Mouse (Mus musculus) midbrain, embryonic 10.5 days (tissue): ENCODE measurements at regions not wholly inside any gene's neighbourhood (a gene's known extent, or its start where the extent isn't known, plus 50 kb on each side); places are given as distances from the start of the nearest gene placed in this dataset.

Experiments
- DNase-seq: peaks from one replicate; pipeline ENCODE4 v3.0.0-alpha.2; 2017; ENCODE audit warnings: low spot score
- H3K27ac ChIP-seq: fragments of 300-500 bp; sonication (generic); replicated peaks from 2 replicates; pipeline ENCODE4 v1.5.1; 2016; ENCODE audit warnings: mild to moderate bottlenecking
- H3K27me3 ChIP-seq: fragments of 300-500 bp; sonication (generic); 2 replicates; pipeline ENCODE4 v1.6.1; 2016; ENCODE audit warnings: low read depth, mild to moderate bottlenecking; ENCODE audit not compliant: poor library complexity, severe bottlenecking
- H3K36me3 ChIP-seq: fragments of 300-500 bp; sonication (generic); 2 replicates; pipeline ENCODE4 v1.6.1; 2016; ENCODE audit warnings: mild to moderate bottlenecking, moderate library complexity
- H3K4me1 ChIP-seq: fragments of 300-500 bp; sonication (generic); 2 replicates; pipeline ENCODE4 v1.6.1; 2016
- H3K4me3 ChIP-seq: fragments of 300-500 bp; sonication (generic); 2 replicates; pipeline ENCODE4 v1.5.1; 2016; ENCODE audit warnings: mild to moderate bottlenecking, moderate library complexity
- H3K9me3 ChIP-seq: fragments of 300-500 bp; sonication (generic); replicated peaks from 2 replicates; pipeline ENCODE4 v1.6.1; 2016; ENCODE audit warnings: mild to moderate bottlenecking
- WGBS: fragments of 180-500 bp; shearing (Covaris S2); methylation state at CpG from one replicate; pipeline ENCODE4 v1.1.7; 2016; 5-methylcytosine and 5-hydroxymethylcytosine counted together

DNA sequence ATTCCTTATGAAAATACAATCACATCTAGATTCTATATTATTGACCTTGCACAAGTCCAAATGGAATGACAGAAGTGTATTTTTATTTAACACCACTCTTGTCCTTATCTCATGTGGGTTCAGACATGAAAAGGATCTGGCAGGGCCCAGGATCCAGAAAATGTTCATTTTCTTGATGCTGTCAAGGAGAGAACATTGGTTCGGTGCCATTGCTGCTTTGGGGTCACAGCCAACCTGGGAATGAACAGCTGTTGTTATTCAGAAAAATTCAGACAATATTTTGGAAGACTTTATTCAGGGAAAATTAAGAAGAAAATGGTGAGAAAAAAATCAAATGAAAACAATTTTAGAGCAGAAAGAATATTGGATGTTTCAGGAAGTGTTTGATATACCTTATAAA, 590.0 kb downstream of the Iqcm start:
- 88% methylated on average over 1 of the region's 1 CpGs for WGBS
- Histone ChIP-seq H3K36me3 (no peaks in the 10 kb centered on the region), H3K4me1 (no peaks in the 10 kb centered on the region), H3K4me3 (no peak overlapping the region), H3K27ac (no peak overlapping the region), H3K27me3 (no peaks in the 10 kb centered on the region), H3K9me3 (no peaks in the 10 kb centered on the region)
- DNase-seq: no peak

DNA sequence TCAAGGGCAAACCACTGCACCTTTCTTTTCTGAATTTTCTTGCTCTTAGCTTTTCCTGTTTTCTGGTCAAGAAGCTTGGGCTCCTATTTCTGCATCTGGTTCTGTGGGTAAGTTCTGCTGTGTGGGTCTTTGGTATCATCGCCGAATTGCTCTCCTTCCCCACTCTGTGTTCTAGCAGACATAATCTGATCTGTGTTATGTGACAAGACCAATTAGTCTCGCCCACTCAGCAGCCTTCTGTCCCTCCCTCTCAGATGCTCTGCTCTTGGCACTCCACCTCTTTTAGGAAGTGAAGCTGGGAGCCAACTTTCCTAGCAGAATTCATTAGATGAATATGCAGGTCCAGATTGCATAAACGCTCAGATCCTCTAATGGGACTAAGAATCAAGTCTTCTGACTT, 603.5 kb downstream of the Iqcm start:
- 63% methylated on average over 4 of the region's 4 CpGs for WGBS
- Histone ChIP-seq H3K9me3 (no peaks in the 10 kb centered on the region), H3K36me3 (no peaks in the 10 kb centered on the region), H3K4me3 (no peak overlapping the region), H3K4me1 (0 out of 2 replicates have a peak, but pooled peaks cover 5% of the 10 kb centered on the region), H3K27ac (no peak overlapping the region), H3K27me3 (no peaks in the 10 kb centered on the region)
- peak; percentile 12 for DNase-seq

DNA sequence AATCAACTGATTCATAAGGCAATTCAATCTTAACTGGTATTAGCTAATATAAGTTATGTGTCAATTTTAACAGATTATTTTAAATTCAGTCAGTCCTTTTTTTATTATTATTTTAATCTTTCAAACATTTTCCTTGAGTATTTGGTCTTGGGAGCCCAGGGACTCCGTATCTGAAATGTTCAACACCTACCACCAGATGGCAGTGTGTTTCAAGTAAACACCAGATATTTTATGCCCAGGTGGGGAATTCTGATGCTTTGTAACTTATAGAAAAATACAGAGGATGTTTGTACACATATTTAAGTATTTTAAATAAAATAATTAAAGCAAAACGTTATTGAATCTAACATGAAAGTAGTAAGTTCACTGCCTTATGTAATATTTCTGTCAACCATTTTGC, 619.2 kb downstream of the Iqcm start:
- H3K4me1 ChIP-seq: no peaks in the 10 kb centered on the region
- H3K4me3 ChIP-seq: no peak overlapping the region
- H3K27me3 ChIP-seq: no peaks in the 10 kb centered on the region
- no peak for DNase-seq
- H3K9me3 ChIP-seq: no peaks in the 10 kb centered on the region
- H3K36me3 ChIP-seq: no peaks in the 10 kb centered on the region
- 13% methylated on average over 2 of the region's 2 CpGs for WGBS
- H3K27ac ChIP-seq: no peak overlapping the region

DNA sequence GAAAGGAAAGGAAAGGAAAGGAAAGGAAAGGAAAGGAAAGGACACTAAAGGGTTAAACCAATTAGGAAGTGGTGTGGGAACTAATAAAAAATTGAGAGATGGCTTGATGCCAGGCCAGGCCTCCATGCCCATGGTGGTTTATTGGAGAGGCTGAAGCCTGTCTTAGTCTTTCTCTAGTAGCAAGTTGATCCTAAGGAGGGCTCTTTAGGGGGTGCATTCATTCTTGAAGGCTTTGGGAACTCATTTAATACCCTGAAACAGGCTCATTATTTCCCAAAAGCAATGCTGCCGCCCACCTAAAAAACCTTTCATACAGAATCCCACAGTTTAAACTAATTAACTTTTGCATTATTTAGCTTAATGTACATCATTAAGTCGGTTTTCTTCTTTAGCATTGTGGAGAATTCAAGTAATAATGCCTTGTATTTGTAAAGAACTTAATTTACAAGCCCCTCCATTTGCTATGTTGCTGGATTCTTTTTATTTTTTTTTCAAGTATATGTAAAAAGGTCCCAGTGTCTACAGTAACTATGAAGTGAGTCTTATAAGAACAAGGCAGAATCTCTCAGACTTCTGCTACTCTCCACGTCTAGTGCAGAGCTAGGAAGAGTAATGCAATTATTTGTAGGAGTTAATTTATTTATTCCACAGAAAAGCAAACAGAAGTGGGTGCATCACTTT, 624.3 kb downstream of the Iqcm start:
- no peaks in the 10 kb centered on the region for H3K4me1 ChIP-seq
- H3K27me3 ChIP-seq: no peaks in the 10 kb centered on the region
- H3K4me3 ChIP-seq: no peak overlapping the region
- no peak for DNase-seq
- H3K27ac ChIP-seq: no peak overlapping the region
- no peaks in the 10 kb centered on the region for H3K36me3 ChIP-seq
- 43% methylated on average over 3 of the region's 3 CpGs for WGBS
- H3K9me3 ChIP-seq: no peaks in the 10 kb centered on the region

DNA sequence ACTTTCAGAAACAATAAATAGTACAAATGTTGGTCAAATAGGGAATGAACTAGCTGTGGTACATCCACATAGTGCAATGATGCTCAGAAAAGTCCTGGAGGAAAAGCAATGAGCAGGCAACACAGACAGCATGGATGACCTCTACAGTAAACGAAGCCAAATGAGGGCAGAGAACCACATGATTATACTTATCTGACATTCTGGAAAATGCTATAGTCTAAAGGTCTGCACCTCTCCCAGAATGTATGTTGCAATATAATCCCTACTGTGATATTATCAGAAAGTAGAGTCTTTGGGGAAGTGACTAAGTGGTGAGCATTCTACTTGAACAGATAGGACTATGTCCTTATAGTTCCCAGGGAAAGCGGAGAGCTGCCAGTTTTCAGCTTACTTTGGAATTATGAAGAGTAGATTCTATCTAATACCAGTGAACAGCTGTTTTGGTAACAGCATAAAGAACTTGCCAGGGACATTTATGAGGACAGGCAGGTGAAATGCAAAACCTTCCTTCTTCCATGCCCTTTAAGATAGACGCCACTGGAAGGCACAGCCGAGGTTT, 672.2 kb downstream of the Iqcm start:
- Histone ChIP-seq H3K27me3 (no peaks in the 10 kb centered on the region), H3K4me1 (no peaks in the 10 kb centered on the region), H3K27ac (no peak overlapping the region), H3K36me3 (no peaks in the 10 kb centered on the region), H3K4me3 (no peak overlapping the region), H3K9me3 (no peaks in the 10 kb centered on the region)
- no peak for DNase-seq
- 90% methylated on average over 4 of the region's 4 CpGs for WGBS

DNA sequence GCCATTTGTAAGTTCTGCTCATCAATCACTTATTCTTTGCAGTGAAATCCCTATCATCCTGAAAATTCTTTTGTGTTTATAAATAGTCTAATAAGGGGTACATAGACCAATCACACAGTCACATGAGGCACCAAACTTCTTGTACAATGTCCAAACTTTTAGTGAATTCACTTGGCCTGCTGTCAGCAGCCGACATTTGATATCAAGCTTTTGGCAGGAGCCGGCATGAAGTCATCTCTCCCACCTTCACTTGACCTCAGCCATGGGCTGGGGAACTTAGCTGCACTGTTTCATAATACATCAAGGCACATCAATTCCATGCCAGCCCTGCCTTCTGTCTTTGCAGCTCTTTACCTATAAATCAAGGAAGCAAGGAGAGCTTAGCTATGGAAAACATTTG, 679.0 kb downstream of the Iqcm start:
- DNase-seq: no peak
- WGBS: 93% methylated on average over 2 of the region's 2 CpGs
- Histone ChIP-seq H3K36me3 (no peaks in the 10 kb centered on the region), H3K27me3 (no peaks in the 10 kb centered on the region), H3K4me1 (no peaks in the 10 kb centered on the region), H3K4me3 (no peak overlapping the region), H3K27ac (no peak overlapping the region), H3K9me3 (no peaks in the 10 kb centered on the region)

DNA sequence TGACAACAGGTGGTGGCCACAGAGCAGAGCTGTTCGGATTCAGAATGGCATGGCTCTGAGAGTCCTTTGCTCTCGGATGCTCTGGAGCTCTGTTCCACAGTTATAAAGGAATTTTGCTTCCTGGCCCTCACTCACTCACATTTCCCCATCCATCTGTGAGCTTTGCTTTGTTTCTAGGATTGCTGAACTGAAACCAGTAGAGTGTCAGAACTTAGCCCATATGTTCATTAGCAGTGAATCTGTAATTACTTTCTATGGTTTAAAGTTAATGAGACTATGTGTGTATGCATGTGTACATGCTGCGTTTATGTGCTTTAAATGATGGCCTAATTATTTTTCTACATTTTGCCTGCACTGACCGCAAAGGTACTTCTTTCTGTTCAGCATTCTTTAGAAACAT, 688.7 kb downstream of the Iqcm start:
- no peak overlapping the region for H3K4me3 ChIP-seq
- H3K4me1 ChIP-seq: no peaks in the 10 kb centered on the region
- H3K36me3 ChIP-seq: no peaks in the 10 kb centered on the region
- 82% methylated on average over 4 of the region's 4 CpGs for WGBS
- no peaks in the 10 kb centered on the region for H3K27me3 ChIP-seq
- no peak overlapping the region for H3K27ac ChIP-seq
- DNase-seq: no peak
- H3K9me3 ChIP-seq: no peaks in the 10 kb centered on the region

DNA sequence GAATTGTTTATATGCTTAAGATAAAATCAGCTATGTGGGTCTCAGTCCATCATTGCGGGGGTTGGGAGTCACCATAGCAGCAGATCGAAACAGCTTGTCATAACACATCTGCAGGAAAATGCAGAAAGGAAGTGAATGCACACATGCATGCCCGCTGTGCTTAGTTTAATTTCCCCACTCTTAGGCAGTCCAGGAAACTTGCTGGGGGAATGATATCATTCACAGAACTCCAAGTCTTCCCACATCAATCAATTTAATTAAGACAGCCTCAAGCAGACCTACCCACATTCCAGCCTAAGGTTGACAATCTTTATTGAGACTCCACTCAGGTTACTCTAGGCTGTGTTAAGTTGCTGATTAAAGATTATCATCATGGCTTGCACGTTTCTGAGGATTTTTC, 700.2 kb downstream of the Iqcm start:
- WGBS: 80% methylated on average over 4 of the region's 4 CpGs
- no peak overlapping the region for H3K4me3 ChIP-seq
- no peaks in the 10 kb centered on the region for H3K27me3 ChIP-seq
- peak; percentile 16 for DNase-seq
- H3K4me1 ChIP-seq: no peaks in the 10 kb centered on the region
- no peaks in the 10 kb centered on the region for H3K9me3 ChIP-seq
- H3K27ac ChIP-seq: no peak overlapping the region
- no peaks in the 10 kb centered on the region for H3K36me3 ChIP-seq

DNA sequence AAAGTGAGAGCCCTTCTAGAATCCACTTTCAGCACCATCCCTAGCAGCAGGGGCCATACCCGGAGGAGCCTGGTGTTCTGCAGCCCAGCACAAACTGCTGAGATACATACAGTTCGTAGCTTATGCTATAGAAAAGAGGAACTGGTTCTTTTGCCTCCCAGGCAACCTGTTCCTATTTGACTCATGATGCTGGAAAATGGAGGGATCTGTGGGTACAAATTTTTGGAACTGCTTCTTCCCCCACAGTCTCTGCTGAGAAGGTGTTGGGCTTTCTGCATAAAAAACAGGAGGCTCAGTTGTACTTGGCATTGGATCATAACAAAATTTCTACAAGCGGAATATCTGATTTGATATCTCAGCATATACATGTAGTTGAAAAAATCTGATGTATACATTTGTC, 716.7 kb upstream of the Nr3c2 start:
- 88% methylated on average over 3 of the region's 3 CpGs for WGBS
- Histone ChIP-seq H3K4me1 (no peaks in the 10 kb centered on the region), H3K9me3 (no peaks in the 10 kb centered on the region), H3K27ac (no peak overlapping the region), H3K27me3 (no peaks in the 10 kb centered on the region), H3K4me3 (no peak overlapping the region), H3K36me3 (no peaks in the 10 kb centered on the region)
- no peak for DNase-seq

DNA sequence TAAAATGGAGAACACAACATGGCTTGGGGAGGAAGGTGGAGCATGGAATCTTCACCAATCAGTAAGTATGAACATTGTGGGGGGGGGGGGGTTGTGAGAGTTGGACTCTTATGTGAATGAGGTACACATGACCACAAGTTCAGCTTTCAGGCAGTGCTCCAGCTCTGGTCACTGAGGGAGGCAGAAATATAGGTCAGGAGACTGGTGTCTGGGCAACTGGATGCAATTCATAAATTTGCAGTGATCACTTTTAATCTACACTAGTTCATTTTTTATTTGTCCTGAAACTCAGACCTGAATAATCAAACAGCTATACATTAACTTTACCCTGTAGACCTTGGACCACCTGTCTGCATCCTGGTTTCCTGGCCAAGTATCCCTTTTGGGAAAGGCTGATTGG, 715.4 kb upstream of the Nr3c2 start:
- Histone ChIP-seq H3K4me3 (no peak overlapping the region), H3K27ac (no peak overlapping the region), H3K27me3 (no peaks in the 10 kb centered on the region), H3K9me3 (no peaks in the 10 kb centered on the region), H3K36me3 (no peaks in the 10 kb centered on the region), H3K4me1 (no peaks in the 10 kb centered on the region)
- DNase-seq: no peak

DNA sequence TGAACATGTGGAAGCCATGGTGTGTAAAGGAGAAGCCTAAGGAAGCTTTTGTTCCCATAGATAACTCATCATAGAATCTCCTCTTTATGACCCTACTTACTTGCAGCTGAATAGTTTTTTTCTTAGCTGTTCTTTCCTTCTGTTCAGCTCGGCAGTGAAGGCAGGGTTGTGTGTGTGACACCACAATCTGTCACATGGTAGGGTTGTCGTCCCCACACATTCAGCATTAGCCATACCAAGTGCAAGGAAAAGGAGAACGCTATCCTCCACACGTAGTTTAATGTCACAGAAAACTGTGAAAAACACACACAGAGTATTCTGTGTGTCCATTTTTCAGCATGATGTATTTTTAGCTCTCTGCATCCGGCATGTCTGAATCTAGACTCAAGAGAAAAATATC, 711.9 kb upstream of the Nr3c2 start:
- H3K4me1 ChIP-seq: no peaks in the 10 kb centered on the region
- no peaks in the 10 kb centered on the region for H3K9me3 ChIP-seq
- no peaks in the 10 kb centered on the region for H3K27me3 ChIP-seq
- no peaks in the 10 kb centered on the region for H3K36me3 ChIP-seq
- no peak overlapping the region for H3K27ac ChIP-seq
- no peak overlapping the region for H3K4me3 ChIP-seq
- 89% methylated on average over 5 of the region's 5 CpGs for WGBS
- DNase-seq: no peak

DNA sequence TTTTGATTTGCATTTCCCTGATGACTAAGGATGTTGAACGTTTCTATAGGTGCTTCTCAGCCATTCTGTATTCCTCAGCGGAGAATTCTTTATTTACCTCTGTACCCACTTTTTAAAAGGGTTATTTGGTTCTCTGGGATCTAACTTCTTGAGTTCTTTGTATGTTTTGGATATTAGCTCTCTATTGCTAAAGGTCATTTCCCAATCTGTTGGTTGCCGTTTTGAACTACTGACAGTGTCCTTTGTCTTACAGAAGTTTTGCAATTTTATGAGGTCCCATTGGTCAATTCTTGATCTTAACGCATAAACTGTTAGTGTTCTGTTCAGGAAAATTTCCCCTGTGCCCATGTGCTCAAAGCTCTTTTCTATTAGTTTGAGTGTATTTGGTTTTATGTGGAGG, 687.4 kb upstream of the Nr3c2 start:
- Histone ChIP-seq H3K27ac (no peak overlapping the region), H3K4me3 (no peak overlapping the region), H3K9me3 (no peaks in the 10 kb centered on the region), H3K36me3 (no peaks in the 10 kb centered on the region), H3K4me1 (no peaks in the 10 kb centered on the region), H3K27me3 (no peaks in the 10 kb centered on the region)
- no peak for DNase-seq
- 87% methylated on average over 4 of the region's 4 CpGs for WGBS

DNA sequence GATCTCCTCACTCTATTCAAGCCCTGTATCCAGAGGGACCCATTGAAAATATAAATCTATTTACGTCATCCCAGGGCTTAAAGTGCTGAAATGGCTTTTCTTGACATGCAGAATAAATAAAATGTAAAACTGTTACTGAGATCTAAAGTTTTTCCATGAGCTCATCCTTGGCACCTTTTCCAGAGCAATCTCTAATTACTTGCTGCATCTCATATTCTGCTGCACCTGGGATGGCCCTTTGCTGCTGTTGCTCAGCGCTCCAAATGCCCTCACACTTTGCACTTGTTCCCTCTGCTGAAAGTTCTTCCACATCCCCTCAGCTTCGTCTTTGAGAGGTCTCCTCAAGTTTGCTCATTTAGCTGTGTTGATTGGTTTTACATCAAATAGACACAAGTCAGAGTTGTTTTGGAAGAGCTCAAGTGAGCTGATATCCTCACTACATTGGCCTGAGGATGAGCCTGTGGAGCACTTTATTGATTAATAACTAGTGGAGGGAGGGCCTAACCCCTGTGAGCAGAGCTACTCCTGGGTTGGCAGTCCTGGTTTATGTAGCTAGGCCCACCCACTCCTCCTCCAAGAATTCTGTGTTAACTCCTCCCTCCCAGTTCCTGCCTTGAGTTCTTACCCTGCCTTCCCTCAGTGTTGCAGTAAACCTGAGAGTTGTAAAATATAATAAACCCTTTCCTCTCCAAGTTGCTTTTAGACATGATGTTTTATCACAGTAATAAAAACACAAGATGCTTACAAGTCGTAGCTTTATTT, 681.2 kb upstream of the Nr3c2 start:
- DNase-seq: no peak
- no peaks in the 10 kb centered on the region for H3K9me3 ChIP-seq
- H3K27me3 ChIP-seq: no peaks in the 10 kb centered on the region
- 79% methylated on average over 4 of the region's 4 CpGs for WGBS
- no peak overlapping the region for H3K4me3 ChIP-seq
- no peaks in the 10 kb centered on the region for H3K36me3 ChIP-seq
- H3K27ac ChIP-seq: no peak overlapping the region
- no peaks in the 10 kb centered on the region for H3K4me1 ChIP-seq
